In genomic region chr9:110665912-110666311, GRCm38 (mm10) we compare ENCODE assay signal across 8 mouse cellular contexts. TPM values are rescaled to one million over a fixed set of nuclear protein-coding genes. Genes with fewer than 3 reads are reported as not detected.
A peak's percentile ranks its signal among the peaks of the same experiment; 100 is the strongest.
DNase-seq lines count a peak whose midpoint lies in the region; ATAC-seq and TF ChIP-seq lines count a peak whose summit lies in the region.

No protein-coding gene starts in this region.

- intact Hi-C loops in left cerebral cortex, postnatal 36 days (cut with DNase I) = no loop called here

- no peak overlapping the region for H3K9ac ChIP-seq in forebrain, embryonic 11.5 days (ENCODE audit: low read length)
- no peak overlapping the region for H3K9ac ChIP-seq in forebrain, embryonic 14.5 days (ENCODE audit: low read length)
- H3K9ac ChIP-seq in heart, postnatal 0 days (replicated peaks; ENCODE audit: low read depth, low read length) = no peak overlapping the region
- no peak overlapping the region for H3K9ac ChIP-seq in stomach, postnatal 0 days (ENCODE audit: low read length)

- no peak overlapping the region for H3K4me3 ChIP-seq in forebrain, embryonic 11.5 days (ENCODE audit: low read depth, low read length)
- no peak overlapping the region for H3K4me3 ChIP-seq in forebrain, embryonic 14.5 days (ENCODE audit: low read depth, low read length)
- H3K4me3 ChIP-seq in heart, postnatal 0 days (ENCODE audit: low read depth, low read length) = no peak overlapping the region
- H3K4me3 ChIP-seq in stomach, postnatal 0 days (ENCODE audit: low read depth, low read length) = no peak overlapping the region

- 23% methylated on average over 4 of the region's 4 CpGs for WGBS in forebrain, embryonic 11.5 days
- 21% methylated on average over 4 of the region's 4 CpGs for WGBS in forebrain, embryonic 14.5 days
- 19% methylated on average over 4 of the region's 4 CpGs for WGBS in heart, postnatal 0 days
- WGBS in stomach, postnatal 0 days = 29% methylated on average over 4 of the region's 4 CpGs

- ATAC-seq in forebrain, embryonic 11.5 days (replicated peaks; ENCODE audit: low FRiP score) = no peak; the same call in 1 of the 2 replicates
- ATAC-seq in forebrain, embryonic 14.5 days = no peak
- ATAC-seq in heart, postnatal 0 days (ENCODE audit: insufficient read depth, low read depth) = peak; percentile 79
- ATAC-seq in stomach, postnatal 0 days (ENCODE audit: low FRiP score, low TSS enrichment) = 0 out of 2 replicates have a peak, but pooled peaks have one; percentile 16

- TF ChIP-seq EP300 in heart, postnatal 0 days (IDR thresholded peaks at IDR 0.05; ENCODE audit: low read depth) = peak; percentile 72
- no peak for TF ChIP-seq EP300 in stomach, postnatal 0 days (optimal IDR thresholded peaks at IDR 0.05)

- H3K36me3 ChIP-seq in forebrain, embryonic 11.5 days (ENCODE audit: control insufficient read depth, insufficient read depth, low read length) = no peaks in the 10 kb centered on the region
- H3K36me3 ChIP-seq in forebrain, embryonic 14.5 days (ENCODE audit: control insufficient read depth, insufficient read depth, low read length) = no peaks in the 10 kb centered on the region
- no peaks in the 10 kb centered on the region for H3K36me3 ChIP-seq in heart, postnatal 0 days (replicated peaks; ENCODE audit: control insufficient read depth, insufficient read depth, low read length)
- H3K36me3 ChIP-seq in stomach, postnatal 0 days (ENCODE audit: control insufficient read depth, insufficient read depth, low read length) = no peaks in the 10 kb centered on the region

- H3K27me3 ChIP-seq in forebrain, embryonic 11.5 days (ENCODE audit: control insufficient read depth, insufficient read depth, low read length) = no peaks in the 10 kb centered on the region
- H3K27me3 ChIP-seq in forebrain, embryonic 14.5 days (replicated peaks; ENCODE audit: control insufficient read depth, insufficient read depth, low read length) = no peaks in the 10 kb centered on the region
- no peaks in the 10 kb centered on the region for H3K27me3 ChIP-seq in heart, postnatal 0 days (ENCODE audit: control insufficient read depth, insufficient read depth, low read length)
- no peaks in the 10 kb centered on the region for H3K27me3 ChIP-seq in stomach, postnatal 0 days (ENCODE audit: control insufficient read depth, insufficient read depth, low read length)

- no peak overlapping the region for H3K4me2 ChIP-seq in forebrain, embryonic 11.5 days (ENCODE audit: low read depth, low read length, severe bottlenecking)
- no peak overlapping the region for H3K4me2 ChIP-seq in forebrain, embryonic 14.5 days (ENCODE audit: low read length)
- peak overlapping the region; percentile 29; the same call in 1 of the 2 replicates for H3K4me2 ChIP-seq in heart, postnatal 0 days (ENCODE audit: low read depth, low read length)
- H3K4me2 ChIP-seq in stomach, postnatal 0 days (replicated peaks; ENCODE audit: low read depth) = no peak overlapping the region; the same call in 1 of the 2 replicates

- peaks cover 13% of the 10 kb centered on the region for H3K4me1 ChIP-seq in forebrain, embryonic 11.5 days (replicated peaks; ENCODE audit: control insufficient read depth, insufficient read depth, low read length)
- peaks cover 3% of the 10 kb centered on the region; the same call in 1 of the 2 replicates for H3K4me1 ChIP-seq in forebrain, embryonic 14.5 days (ENCODE audit: control insufficient read depth, insufficient read depth, low read length)
- peaks cover 62% of the 10 kb centered on the region for H3K4me1 ChIP-seq in heart, postnatal 0 days (ENCODE audit: control insufficient read depth, insufficient read depth)
- H3K4me1 ChIP-seq in stomach, postnatal 0 days (replicated peaks; ENCODE audit: control insufficient read depth, insufficient read depth) = no peaks in the 10 kb centered on the region; the same call in 1 of the 2 replicates

- DNase-seq in forebrain, embryonic 11.5 days (ENCODE audit: low spot score) = no peak
- DNase-seq in forebrain, embryonic 14.5 days (ENCODE audit: low spot score) = no peak
- DNase-seq in MEL-GATA-1-ER (ENCODE audit: extremely low read depth, low read depth) = peak; percentile 95
- peak; percentile 79 for DNase-seq in heart, postnatal 0 days (ENCODE audit: low spot score)
- peak; percentile 78 for DNase-seq in lung, postnatal 10 days
- no peak for DNase-seq in stomach, postnatal 0 days (ENCODE audit: low spot score)
- DNase-seq in left cerebral cortex, postnatal 36 days (ENCODE audit: low spot score in 2 of 2) = no peak
- no peak for DNase-seq in layer of hippocampus, postnatal 36 days

- H3K9me3 ChIP-seq in forebrain, embryonic 11.5 days (ENCODE audit: control insufficient read depth, low read length) = no peaks in the 10 kb centered on the region
- H3K9me3 ChIP-seq in forebrain, embryonic 14.5 days (replicated peaks; ENCODE audit: control insufficient read depth, low read length) = no peaks in the 10 kb centered on the region
- H3K9me3 ChIP-seq in heart, postnatal 0 days (replicated peaks; ENCODE audit: control insufficient read depth, low read length) = no peaks in the 10 kb centered on the region
- H3K9me3 ChIP-seq in stomach, postnatal 0 days (ENCODE audit: control insufficient read depth, low read length) = no peaks in the 10 kb centered on the region

- TF ChIP-seq CTCF in heart, postnatal 0 days (IDR thresholded peaks at IDR 0.05; ENCODE audit: low read depth) = no peak
- no peak for TF ChIP-seq CTCF in stomach, postnatal 0 days (IDR thresholded peaks at IDR 0.05; ENCODE audit: low read depth)

- H3K27ac ChIP-seq in forebrain, embryonic 11.5 days (ENCODE audit: low read depth, low read length) = peak overlapping the region; percentile 46; the same call in 1 of the 2 replicates
- no peak overlapping the region for H3K27ac ChIP-seq in forebrain, embryonic 14.5 days (ENCODE audit: low read depth, low read length)
- peak overlapping the region; percentile 77 for H3K27ac ChIP-seq in heart, postnatal 0 days (ENCODE audit: low read depth)
- 0 out of 2 replicates have a peak overlapping the region, but pooled peaks have one; percentile 20 for H3K27ac ChIP-seq in stomach, postnatal 0 days (replicated peaks)

RNA-seq across cellular contexts. Expression of gene Ccdc12, which starts 9.6 kb away (rescaled TPM):
- 149 and 164 TPM in 2 replicates for polyA plus RNA-seq in forebrain, embryonic 11.5 days (2014; fragmentation: Nextera tagmentation; extraction: Ambion mirVana)
- polyA plus RNA-seq in forebrain, embryonic 14.5 days (2014; fragmentation: Nextera tagmentation; extraction: Ambion mirVana) = 119 and 120 TPM in 2 replicates
- 52.9 and 95.9 TPM in 2 replicates for total RNA-seq in heart, postnatal 0 days (2014; rRNA removed; ENCODE audit: low replicate concordance)
- 134 and 143 TPM in 2 replicates for polyA plus RNA-seq in heart, postnatal 0 days (2015; fragmentation: Nextera tagmentation; extraction: Ambion mirVana)
- 139 and 144 TPM in 2 replicates for polyA plus RNA-seq in stomach, postnatal 0 days (2015; fragmentation: Nextera tagmentation; extraction: Ambion mirVana)
- total RNA-seq in left cerebral cortex, postnatal 36 days (2021) = 10 to 100 TPM; 56.1 to 60.8 TPM
- total RNA-seq in layer of hippocampus, postnatal 36 days (2021) = 10 to 100 TPM; 48.3 to 54.5 TPM

RNA-seq across cellular contexts. Expression of gene Nbeal2, which starts 12.0 kb away (rescaled TPM):
- polyA plus RNA-seq in forebrain, embryonic 11.5 days (2014; fragmentation: Nextera tagmentation; extraction: Ambion mirVana) = 2.2 and 2.4 TPM in 2 replicates
- 0.86 and 2.7 TPM in 2 replicates for polyA plus RNA-seq in forebrain, embryonic 14.5 days (2014; fragmentation: Nextera tagmentation; extraction: Ambion mirVana)
- 11.5 and 12.9 TPM in 2 replicates for total RNA-seq in heart, postnatal 0 days (2014; rRNA removed; ENCODE audit: low replicate concordance)
- polyA plus RNA-seq in heart, postnatal 0 days (2015; fragmentation: Nextera tagmentation; extraction: Ambion mirVana) = 1.2 and 1.6 TPM in 2 replicates
- polyA plus RNA-seq in stomach, postnatal 0 days (2015; fragmentation: Nextera tagmentation; extraction: Ambion mirVana) = 5.7 and 6.2 TPM in 2 replicates
- total RNA-seq in left cerebral cortex, postnatal 36 days (2021) = 10 to 100 TPM in 1 of 2 experiments, 1 to 10 TPM in 1; 7.8 to 13.5 TPM
- 10 to 100 TPM; 14.0 to 17.5 TPM for total RNA-seq in layer of hippocampus, postnatal 36 days (2021)

RNA-seq across cellular contexts. Expression of gene Nradd, which starts 41.7 kb away (rescaled TPM):
- polyA plus RNA-seq in forebrain, embryonic 11.5 days (2014; fragmentation: Nextera tagmentation; extraction: Ambion mirVana) = 20.6 and 22.9 TPM in 2 replicates
- 25.3 and 26.8 TPM in 2 replicates for polyA plus RNA-seq in forebrain, embryonic 14.5 days (2014; fragmentation: Nextera tagmentation; extraction: Ambion mirVana)
- total RNA-seq in heart, postnatal 0 days (2014; rRNA removed; ENCODE audit: low replicate concordance) = 7.9 and 22.8 TPM in 2 replicates
- 10.4 and 11.5 TPM in 2 replicates for polyA plus RNA-seq in heart, postnatal 0 days (2015; fragmentation: Nextera tagmentation; extraction: Ambion mirVana)
- polyA plus RNA-seq in stomach, postnatal 0 days (2015; fragmentation: Nextera tagmentation; extraction: Ambion mirVana) = 14.5 and 15.9 TPM in 2 replicates
- 1 to 10 TPM; 2.2 TPM for total RNA-seq in left cerebral cortex, postnatal 36 days (2021)
- 1 to 10 TPM; 1.8 to 2.4 TPM for total RNA-seq in layer of hippocampus, postnatal 36 days (2021)

Comparison
In these comparisons a context has a peak if more than half of its experiments do, and no peak if none do; other contexts are left out.
1. ATAC-seq: peak in heart, postnatal 0 days (single experiment) and stomach, postnatal 0 days (single experiment); none in forebrain, embryonic 11.5 days (single experiment) and forebrain, embryonic 14.5 days (single experiment).
2. DNase-seq: peak in MEL-GATA-1-ER (single experiment), heart, postnatal 0 days (single experiment) and lung, postnatal 10 days (single experiment); none in forebrain, embryonic 11.5 days (single experiment), forebrain, embryonic 14.5 days (single experiment), stomach, postnatal 0 days (single experiment), left cerebral cortex, postnatal 36 days (0 of 2) and layer of hippocampus, postnatal 36 days (0 of 2).